Mouse (Mus musculus): ENCODE results near the gene Ccl3. TPM values are rescaled to one million over a fixed set of nuclear protein-coding genes. Genes with fewer than 3 reads are reported as not detected.

Gene Ccl3
- 1.9 TPM for polyA plus RNA-seq (2014; fragmentation: Illumina TruSeq; extraction: RNeasy Lipid Tissue Mini Kit (QIAGEN cat#74804); ENCODE audit: low replicate concordance)

GRCm38 (mm10) chr11:83649305-83649841 lies at the start of gene Ccl3:
TSS of gene Ccl3 (minus strand) at chr11:83649355.

GRCm38 (mm10) chr11:83662204-83662603 lies 13.0 kb upstream of the Ccl3 start, which contains the start of gene Ccl4:
TSS of gene Ccl4 (plus strand) at chr11:83662584.

GRCm38 (mm10) chr11:83645521-83645920 lies 3.6 kb downstream of the Ccl3 start, which contains the start of gene Rpl9-ps1:
TSS of gene Rpl9-ps1 (minus strand) at chr11:83645621.

Other genes starting within 250 kb of the Ccl3 start
- not detected for gene Rasl10b, start 240.2 kb downstream of the Ccl3 start, polyA plus RNA-seq (2014; fragmentation: Illumina TruSeq; extraction: RNeasy Lipid Tissue Mini Kit (QIAGEN cat#74804); ENCODE audit: low replicate concordance)
- gene Gas2l2, start 219.9 kb downstream of the Ccl3 start, polyA plus RNA-seq (2014; fragmentation: Illumina TruSeq; extraction: RNeasy Lipid Tissue Mini Kit (QIAGEN cat#74804); ENCODE audit: low replicate concordance): not detected
- not detected for gene 1700020L24Rik, start 211.7 kb downstream of the Ccl3 start, polyA plus RNA-seq (2014; fragmentation: Illumina TruSeq; extraction: RNeasy Lipid Tissue Mini Kit (QIAGEN cat#74804); ENCODE audit: low replicate concordance)
- gene Mmp28, start 186.3 kb downstream of the Ccl3 start, polyA plus RNA-seq (2014; fragmentation: Illumina TruSeq; extraction: RNeasy Lipid Tissue Mini Kit (QIAGEN cat#74804); ENCODE audit: low replicate concordance): 0.19 TPM
- 343 TPM for gene Taf15, start 176.3 kb downstream of the Ccl3 start, polyA plus RNA-seq (2014; fragmentation: Illumina TruSeq; extraction: RNeasy Lipid Tissue Mini Kit (QIAGEN cat#74804); ENCODE audit: low replicate concordance)
- not detected for gene Heatr9, start 127.2 kb downstream of the Ccl3 start, polyA plus RNA-seq (2014; fragmentation: Illumina TruSeq; extraction: RNeasy Lipid Tissue Mini Kit (QIAGEN cat#74804); ENCODE audit: low replicate concordance)
- 15.4 TPM for gene Ccl5, start 118.8 kb downstream of the Ccl3 start, polyA plus RNA-seq (2014; fragmentation: Illumina TruSeq; extraction: RNeasy Lipid Tissue Mini Kit (QIAGEN cat#74804); ENCODE audit: low replicate concordance)
- gene Ccl9, start 70.7 kb downstream of the Ccl3 start, polyA plus RNA-seq (2014; fragmentation: Illumina TruSeq; extraction: RNeasy Lipid Tissue Mini Kit (QIAGEN cat#74804); ENCODE audit: low replicate concordance): 20.5 TPM
- 311 TPM for gene Ccl6, start 56.3 kb downstream of the Ccl3 start, polyA plus RNA-seq (2014; fragmentation: Illumina TruSeq; extraction: RNeasy Lipid Tissue Mini Kit (QIAGEN cat#74804); ENCODE audit: low replicate concordance)
- not detected for gene Rpl9-ps1, start 3.7 kb downstream of the Ccl3 start, polyA plus RNA-seq (2014; fragmentation: Illumina TruSeq; extraction: RNeasy Lipid Tissue Mini Kit (QIAGEN cat#74804); ENCODE audit: low replicate concordance)
- gene Ccl4, start 13.2 kb upstream of the Ccl3 start, polyA plus RNA-seq (2014; fragmentation: Illumina TruSeq; extraction: RNeasy Lipid Tissue Mini Kit (QIAGEN cat#74804); ENCODE audit: low replicate concordance): not detected
- 24.5 TPM for gene Wfdc17, start 54.6 kb upstream of the Ccl3 start, polyA plus RNA-seq (2014; fragmentation: Illumina TruSeq; extraction: RNeasy Lipid Tissue Mini Kit (QIAGEN cat#74804); ENCODE audit: low replicate concordance)
- gene Wfdc18, start 59.7 kb upstream of the Ccl3 start, polyA plus RNA-seq (2014; fragmentation: Illumina TruSeq; extraction: RNeasy Lipid Tissue Mini Kit (QIAGEN cat#74804); ENCODE audit: low replicate concordance): not detected
- gene Wfdc21, start 97.6 kb upstream of the Ccl3 start, polyA plus RNA-seq (2014; fragmentation: Illumina TruSeq; extraction: RNeasy Lipid Tissue Mini Kit (QIAGEN cat#74804); ENCODE audit: low replicate concordance): 5.0 TPM
- 6.8 TPM for gene Heatr6, start 104.3 kb upstream of the Ccl3 start, polyA plus RNA-seq (2014; fragmentation: Illumina TruSeq; extraction: RNeasy Lipid Tissue Mini Kit (QIAGEN cat#74804); ENCODE audit: low replicate concordance)
- gene Hnf1b, start 200.7 kb upstream of the Ccl3 start, polyA plus RNA-seq (2014; fragmentation: Illumina TruSeq; extraction: RNeasy Lipid Tissue Mini Kit (QIAGEN cat#74804); ENCODE audit: low replicate concordance): 6.3 TPM